Mouse (Mus musculus): ENCODE results near the gene Krr1. TPM values are rescaled to one million over a fixed set of nuclear protein-coding genes. Genes with fewer than 3 reads are reported as not detected.

The Krr1 gene
- polyA plus RNA-seq, 1 experiment from 2014 or later = 36.8 TPM

DNA sequence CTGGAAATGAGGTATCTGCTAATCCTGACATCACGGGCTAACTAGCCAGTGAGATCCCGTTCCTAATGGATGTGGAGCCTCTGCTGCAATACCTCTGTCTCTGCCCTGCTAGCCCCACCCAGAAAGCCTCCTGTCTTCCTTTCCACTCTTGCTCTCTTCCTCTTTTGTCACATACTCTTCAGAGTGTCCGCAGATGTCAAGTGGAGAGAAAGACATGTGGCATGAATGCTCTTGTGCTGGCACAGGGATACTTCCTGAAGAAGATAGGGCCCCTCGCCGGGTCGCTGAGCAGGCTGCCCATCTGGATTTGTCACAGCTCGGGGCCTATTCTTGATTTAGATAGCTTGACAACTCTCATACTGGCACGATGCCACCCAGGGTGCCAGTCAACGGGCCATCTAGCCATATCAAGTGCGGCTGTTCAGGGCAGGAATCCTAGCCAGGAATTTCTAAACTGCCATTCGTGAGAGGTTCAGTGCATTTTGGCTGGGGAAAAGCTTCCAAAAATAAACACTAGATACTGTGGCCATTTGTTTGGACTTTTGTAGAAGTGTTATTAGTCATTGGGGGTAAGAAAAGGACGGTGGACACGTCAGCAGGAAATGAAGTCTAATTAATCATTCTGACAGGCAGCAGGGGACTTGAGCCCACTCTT, 35.8 kb upstream of the Krr1 start:
- Histone ChIP-seq H3K36me3 (ENCODE audit: control insufficient read depth, insufficient read depth, low read length) (no peaks in the 10 kb centered on the region), H3K27me3 (ENCODE audit: control insufficient read depth, insufficient read depth, low read length) (no peaks in the 10 kb centered on the region), H3K4me1 (ENCODE audit: control insufficient read depth, insufficient read depth, low read length) (no peaks in the 10 kb centered on the region), H3K27ac (ENCODE audit: low read depth, low read length) (no peak overlapping the region), H3K9ac (replicated peaks; ENCODE audit: low read depth, low read length) (no peak overlapping the region), H3K4me2 (ENCODE audit: low read depth, low read length) (no peak overlapping the region), H3K9me3 (ENCODE audit: control insufficient read depth, low read length) (no peaks in the 10 kb centered on the region), H3K4me3 (ENCODE audit: low read depth, low read length) (no peak overlapping the region)
- ATAC-seq (ENCODE audit: low read depth) = peak; percentile 60; the same call in 1 of the 2 replicates
- 40% methylated on average over 13 of the region's 13 CpGs for WGBS

DNA sequence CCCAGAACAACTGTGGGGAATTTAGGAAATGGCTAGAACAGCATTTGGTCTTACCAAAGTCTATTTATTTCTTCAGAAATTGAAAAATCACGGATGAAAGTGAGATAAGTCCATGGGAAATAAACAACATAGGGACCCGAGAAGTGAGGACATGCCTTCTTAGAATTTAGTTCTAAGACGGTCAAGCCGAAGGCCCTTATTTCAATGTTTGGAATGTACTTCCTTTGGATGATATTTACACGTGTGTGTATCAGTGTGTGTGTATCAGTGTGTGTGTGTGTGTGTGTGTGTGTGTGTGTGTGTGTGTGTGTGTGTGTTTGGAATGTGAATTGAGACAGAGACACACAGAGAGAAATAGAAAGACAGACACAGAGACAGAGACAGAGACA, 35.3 kb upstream of the Krr1 start:
- no peaks in the 10 kb centered on the region for H3K36me3 ChIP-seq (ENCODE audit: control insufficient read depth, insufficient read depth, low read length)
- 84% methylated on average over 5 of the region's 5 CpGs for whole genome bisulfite sequencing
- no peak overlapping the region for H3K27ac ChIP-seq (ENCODE audit: low read depth, low read length)
- no peak overlapping the region for H3K4me2 ChIP-seq (ENCODE audit: low read depth, low read length)
- ATAC-seq (ENCODE audit: low read depth) = no peak
- no peak overlapping the region for H3K4me3 ChIP-seq (ENCODE audit: low read depth, low read length)
- H3K9me3 ChIP-seq (ENCODE audit: control insufficient read depth, low read length) = no peaks in the 10 kb centered on the region
- no peaks in the 10 kb centered on the region for H3K27me3 ChIP-seq (ENCODE audit: control insufficient read depth, insufficient read depth, low read length)
- no peaks in the 10 kb centered on the region for H3K4me1 ChIP-seq (ENCODE audit: control insufficient read depth, insufficient read depth, low read length)
- H3K9ac ChIP-seq (replicated peaks; ENCODE audit: low read depth, low read length) = no peak overlapping the region

DNA sequence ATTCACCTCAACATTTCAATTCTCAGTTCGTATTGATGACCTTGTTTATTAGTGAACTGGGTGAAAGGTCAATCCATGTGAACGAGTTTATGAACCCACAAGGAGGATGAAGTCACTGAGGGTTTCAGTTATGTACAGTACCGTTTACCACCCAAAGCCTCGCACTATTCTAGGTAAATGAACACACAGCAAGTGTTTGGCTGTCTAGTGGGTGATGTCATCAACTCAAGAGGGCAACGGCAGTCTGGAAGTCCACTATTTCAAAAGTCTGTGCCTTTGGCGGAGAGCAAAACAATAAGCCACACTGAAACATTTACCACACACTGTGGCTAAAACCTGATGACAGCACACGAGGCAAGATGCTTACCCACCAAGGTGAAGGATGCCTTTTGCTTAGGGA, 29.4 kb upstream of the Krr1 start:
- Histone ChIP-seq H3K27ac (ENCODE audit: low read depth, low read length) (no peak overlapping the region), H3K9ac (replicated peaks; ENCODE audit: low read depth, low read length) (no peak overlapping the region), H3K4me2 (ENCODE audit: low read depth, low read length) (no peak overlapping the region), H3K9me3 (ENCODE audit: control insufficient read depth, low read length) (no peaks in the 10 kb centered on the region), H3K36me3 (ENCODE audit: control insufficient read depth, insufficient read depth, low read length) (no peaks in the 10 kb centered on the region), H3K4me1 (ENCODE audit: control insufficient read depth, insufficient read depth, low read length) (no peaks in the 10 kb centered on the region), H3K27me3 (ENCODE audit: control insufficient read depth, insufficient read depth, low read length) (no peaks in the 10 kb centered on the region), H3K4me3 (ENCODE audit: low read depth, low read length) (no peak overlapping the region)
- no peak for ATAC-seq (ENCODE audit: low read depth)
- WGBS = 90% methylated on average over 7 of the region's 7 CpGs

DNA sequence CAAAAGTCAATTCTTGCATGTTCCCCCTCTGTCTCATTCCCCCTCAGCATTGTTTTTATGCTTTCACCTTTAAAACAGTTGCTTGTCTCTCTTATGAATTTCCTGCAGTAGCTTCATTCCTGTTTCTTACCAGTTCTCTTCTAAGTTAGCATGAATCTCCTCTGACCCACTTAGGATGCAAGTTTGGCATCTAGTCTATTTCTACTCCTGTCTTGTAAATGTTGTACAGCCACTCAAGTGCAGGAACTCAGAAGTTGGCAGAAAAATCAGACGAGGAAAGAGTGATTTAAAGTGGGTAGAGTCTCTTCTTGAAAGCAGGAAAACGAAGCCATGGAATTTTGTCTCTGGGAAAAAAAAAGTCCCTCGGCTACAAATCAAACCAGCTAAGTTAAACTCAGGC, 26.9 kb upstream of the Krr1 start:
- Histone ChIP-seq H3K4me3 (ENCODE audit: low read depth, low read length) (no peak overlapping the region), H3K27me3 (ENCODE audit: control insufficient read depth, insufficient read depth, low read length) (no peaks in the 10 kb centered on the region), H3K27ac (ENCODE audit: low read depth, low read length) (no peak overlapping the region), H3K9me3 (ENCODE audit: control insufficient read depth, low read length) (no peaks in the 10 kb centered on the region), H3K4me2 (ENCODE audit: low read depth, low read length) (no peak overlapping the region), H3K36me3 (ENCODE audit: control insufficient read depth, insufficient read depth, low read length) (no peaks in the 10 kb centered on the region), H3K4me1 (ENCODE audit: control insufficient read depth, insufficient read depth, low read length) (no peaks in the 10 kb centered on the region), H3K9ac (replicated peaks; ENCODE audit: low read depth, low read length) (no peak overlapping the region)
- 69% methylated on average over 3 of the region's 3 CpGs for WGBS
- ATAC-seq (ENCODE audit: low read depth) = no peak

DNA sequence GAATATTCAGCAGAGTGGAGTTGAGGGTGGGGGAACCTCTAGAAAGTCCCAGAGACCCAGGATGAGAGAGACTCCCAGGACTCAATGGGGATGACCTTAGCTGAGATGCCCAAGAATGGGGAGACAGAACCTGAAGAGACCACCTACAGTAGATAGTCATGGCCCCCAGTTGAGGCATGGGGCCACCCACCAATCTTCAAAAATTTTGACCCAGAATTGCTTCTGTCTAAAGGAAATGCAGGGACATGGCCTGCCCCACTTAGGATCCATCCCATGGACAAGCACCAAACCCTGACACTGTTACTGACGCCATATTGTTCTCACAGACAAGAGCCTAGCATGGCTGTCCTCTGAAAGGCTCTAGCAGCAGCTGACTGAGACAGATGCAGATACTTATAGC, 24.4 kb upstream of the Krr1 start:
- Histone ChIP-seq H3K36me3 (ENCODE audit: control insufficient read depth, insufficient read depth, low read length) (no peaks in the 10 kb centered on the region), H3K4me1 (ENCODE audit: control insufficient read depth, insufficient read depth, low read length) (no peaks in the 10 kb centered on the region)

DNA sequence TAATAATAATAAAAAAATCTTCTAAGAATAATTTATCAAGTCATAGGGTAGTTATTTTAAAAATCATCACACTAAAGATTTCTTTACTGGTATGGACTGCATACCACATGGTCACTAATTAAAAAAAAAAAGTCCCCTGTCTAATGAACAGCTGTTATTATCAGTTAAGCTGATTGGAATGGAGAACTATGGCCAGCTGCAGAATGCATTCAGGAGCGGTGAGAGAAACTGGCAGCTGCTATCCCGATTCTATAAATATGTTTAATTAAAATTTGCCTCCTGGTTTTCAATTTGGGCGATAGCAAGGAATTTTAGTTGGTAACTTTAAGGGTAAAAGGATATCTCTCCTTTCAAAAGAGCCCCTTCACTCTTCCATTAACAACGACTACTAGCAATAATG, 23.5 kb upstream of the Krr1 start:
- no peak overlapping the region for H3K9ac ChIP-seq (replicated peaks; ENCODE audit: low read depth, low read length)
- H3K36me3 ChIP-seq (ENCODE audit: control insufficient read depth, insufficient read depth, low read length) = no peaks in the 10 kb centered on the region
- no peak for ATAC-seq (ENCODE audit: low read depth)
- no peaks in the 10 kb centered on the region for H3K27me3 ChIP-seq (ENCODE audit: control insufficient read depth, insufficient read depth, low read length)
- H3K27ac ChIP-seq (ENCODE audit: low read depth, low read length) = no peak overlapping the region
- H3K4me3 ChIP-seq (ENCODE audit: low read depth, low read length) = no peak overlapping the region
- no peak overlapping the region for H3K4me2 ChIP-seq (ENCODE audit: low read depth, low read length)
- 18% methylated on average over 4 of the region's 4 CpGs for WGBS
- H3K4me1 ChIP-seq (ENCODE audit: control insufficient read depth, insufficient read depth, low read length) = no peaks in the 10 kb centered on the region
- H3K9me3 ChIP-seq (ENCODE audit: control insufficient read depth, low read length) = no peaks in the 10 kb centered on the region

More for the DNA sequence above, 24.4 kb upstream of the Krr1 start:
- 95% methylated on average over 1 of the region's 1 CpGs for WGBS
- Histone ChIP-seq H3K4me3 (ENCODE audit: low read depth, low read length) (no peak overlapping the region), H3K27ac (ENCODE audit: low read depth, low read length) (no peak overlapping the region), H3K4me2 (ENCODE audit: low read depth, low read length) (no peak overlapping the region), H3K27me3 (ENCODE audit: control insufficient read depth, insufficient read depth, low read length) (no peaks in the 10 kb centered on the region), H3K9ac (replicated peaks; ENCODE audit: low read depth, low read length) (no peak overlapping the region), H3K9me3 (ENCODE audit: control insufficient read depth, low read length) (no peaks in the 10 kb centered on the region)
- ATAC-seq (ENCODE audit: low read depth) = no peak

DNA sequence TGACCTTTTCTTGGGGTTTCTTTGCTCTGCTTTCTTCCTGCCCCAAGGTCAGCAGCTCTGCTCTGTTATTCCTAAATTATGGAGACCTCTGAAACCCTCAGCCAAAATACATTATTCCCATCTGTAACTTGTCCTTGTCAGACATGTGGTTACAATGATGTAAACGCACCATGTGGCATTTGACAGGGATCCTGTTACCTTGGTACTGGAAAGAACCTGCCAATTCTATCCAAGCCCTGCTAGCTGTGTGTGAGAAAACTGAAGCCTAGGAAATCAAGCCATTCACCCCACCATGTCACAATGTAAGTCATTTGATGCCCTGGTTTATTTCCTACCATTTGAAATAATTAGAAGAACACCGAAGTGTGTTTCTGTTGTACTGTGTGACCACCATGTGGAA, 16.6 kb upstream of the Krr1 start:
- H3K4me2 ChIP-seq (ENCODE audit: low read depth, low read length) = no peak overlapping the region
- no peak overlapping the region for H3K4me3 ChIP-seq (ENCODE audit: low read depth, low read length)
- H3K4me1 ChIP-seq (ENCODE audit: control insufficient read depth, insufficient read depth, low read length) = no peaks in the 10 kb centered on the region
- no peak for ATAC-seq (ENCODE audit: low read depth)
- no peak overlapping the region for H3K27ac ChIP-seq (ENCODE audit: low read depth, low read length)
- H3K9me3 ChIP-seq (ENCODE audit: control insufficient read depth, low read length) = no peaks in the 10 kb centered on the region
- no peaks in the 10 kb centered on the region for H3K27me3 ChIP-seq (ENCODE audit: control insufficient read depth, insufficient read depth, low read length)
- H3K9ac ChIP-seq (replicated peaks; ENCODE audit: low read depth, low read length) = no peak overlapping the region
- H3K36me3 ChIP-seq (ENCODE audit: control insufficient read depth, insufficient read depth, low read length) = no peaks in the 10 kb centered on the region
- WGBS = 95% methylated on average over 2 of the region's 2 CpGs

DNA sequence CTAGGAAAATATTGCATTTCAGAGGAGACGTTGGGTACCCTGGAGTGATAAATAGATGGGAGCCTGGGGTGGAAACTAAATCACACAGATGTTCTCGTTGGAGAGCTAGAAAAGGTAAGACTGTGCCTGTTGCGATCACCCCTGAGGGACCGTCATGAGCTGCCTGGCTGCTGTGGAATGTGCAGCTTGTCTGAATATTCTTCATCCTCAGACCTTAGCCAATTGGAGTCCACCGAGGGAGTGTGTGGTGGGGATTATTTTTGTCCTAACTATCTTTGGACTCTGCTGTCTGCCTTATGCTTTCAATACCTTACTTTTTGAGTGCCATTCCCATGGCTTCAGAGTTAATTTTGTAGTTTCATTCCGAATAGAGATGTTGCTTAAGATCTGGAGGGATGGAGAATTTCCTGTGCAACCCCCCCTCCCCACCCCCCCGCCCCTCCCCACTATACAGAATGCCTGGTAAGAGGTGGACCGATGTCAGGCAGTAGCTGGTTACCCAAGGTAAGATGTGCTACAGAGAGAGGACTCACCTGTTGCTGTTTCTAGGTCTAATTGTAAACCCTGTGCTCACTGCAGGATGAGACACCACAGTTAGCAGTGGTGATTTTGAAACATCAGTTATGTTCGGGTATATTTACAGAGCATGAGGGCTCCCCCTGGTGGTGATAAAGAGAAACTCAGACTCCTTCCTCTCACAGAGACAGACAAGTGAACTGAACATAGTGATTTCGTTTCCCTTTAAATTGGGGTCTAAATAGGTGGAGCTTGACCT, 15.0 kb upstream of the Krr1 start:
- Histone ChIP-seq H3K9me3 (ENCODE audit: control insufficient read depth, low read length) (no peaks in the 10 kb centered on the region), H3K4me3 (ENCODE audit: low read depth, low read length) (no peak overlapping the region), H3K9ac (replicated peaks; ENCODE audit: low read depth, low read length) (no peak overlapping the region), H3K27ac (ENCODE audit: low read depth, low read length) (no peak overlapping the region), H3K4me2 (ENCODE audit: low read depth, low read length) (no peak overlapping the region), H3K4me1 (ENCODE audit: control insufficient read depth, insufficient read depth, low read length) (no peaks in the 10 kb centered on the region), H3K27me3 (ENCODE audit: control insufficient read depth, insufficient read depth, low read length) (no peaks in the 10 kb centered on the region), H3K36me3 (ENCODE audit: control insufficient read depth, insufficient read depth, low read length) (no peaks in the 10 kb centered on the region)
- WGBS = 69% methylated on average over 10 of the region's 10 CpGs
- peak; percentile 91 for ATAC-seq (ENCODE audit: low read depth)

DNA sequence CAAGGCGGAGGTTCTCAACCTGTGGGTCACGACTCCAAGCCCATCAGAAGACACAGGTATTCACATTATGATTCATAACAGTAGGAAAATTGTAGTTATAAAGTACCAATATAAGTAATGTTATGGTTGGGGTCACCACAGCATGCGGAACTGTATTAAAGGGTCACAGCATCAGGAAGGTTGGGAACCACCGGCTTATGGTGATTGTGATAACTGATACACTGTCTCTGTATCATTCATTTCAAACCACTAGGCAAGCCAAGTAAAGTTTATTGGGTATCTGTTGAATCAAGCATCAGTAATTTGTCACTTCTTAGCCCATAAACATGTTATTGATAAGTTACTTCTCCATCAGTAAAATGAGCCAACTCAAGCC, 14.4 kb upstream of the Krr1 start:
- Histone ChIP-seq H3K9me3 (ENCODE audit: control insufficient read depth, low read length) (no peaks in the 10 kb centered on the region), H3K9ac (replicated peaks; ENCODE audit: low read depth, low read length) (no peak overlapping the region), H3K4me1 (ENCODE audit: control insufficient read depth, insufficient read depth, low read length) (no peaks in the 10 kb centered on the region), H3K4me2 (ENCODE audit: low read depth, low read length) (no peak overlapping the region), H3K27me3 (ENCODE audit: control insufficient read depth, insufficient read depth, low read length) (no peaks in the 10 kb centered on the region), H3K27ac (ENCODE audit: low read depth, low read length) (no peak overlapping the region), H3K4me3 (ENCODE audit: low read depth, low read length) (no peak overlapping the region), H3K36me3 (ENCODE audit: control insufficient read depth, insufficient read depth, low read length) (no peaks in the 10 kb centered on the region)
- 35% methylated on average over 4 of the region's 4 CpGs for WGBS
- peak; percentile 47 for ATAC-seq (ENCODE audit: low read depth)

Measured in neural tube, embryonic 14.5 days (tissue).